Mouse (Mus musculus) testis, adult 2 months (tissue): ENCODE results near the gene Osgin1.

Experiments used
- CTCF ChIP-seq: fragments of 200-500 bp; IDR thresholded peaks from 2 replicates; pipeline ENCODE4 v1.5.1; 2012; ENCODE audit warnings: low read depth, mild to moderate bottlenecking, inconsistent platforms, low read length, moderate library complexity; ENCODE audit not compliant: control insufficient read depth, insufficient read depth, insufficient replicate concordance
- POLR2A ChIP-seq: fragments of 200-500 bp; IDR thresholded peaks from 2 replicates; pipeline ENCODE4 v1.6.1; 2012; ENCODE audit warnings: low read depth, mild to moderate bottlenecking, inconsistent platforms, low read length, moderate library complexity; ENCODE audit not compliant: control insufficient read depth

GRCm38 (mm10) chr8:119423631-119424141 is 10.2 kb upstream of the Osgin1 start:
- TF ChIP-seq CTCF, result no peak
- TF ChIP-seq POLR2A, result no peak
